Mouse (Mus musculus): ENCODE data around the gene Srgn. TPM values are rescaled to one million over a fixed set of nuclear protein-coding genes. Genes with fewer than 3 reads are reported as not detected.

The Srgn gene
- total and polyA plus RNA-seq, 2 experiments from 2014 or later = 15.5 to 19.3 TPM

- no peaks in the 10 kb centered on the region for H3K36me3 ChIP-seq (ENCODE audit: insufficient read depth, low read length)
- no peak for DNase-seq (ENCODE audit: low spot score)
- no peaks in the 10 kb centered on the region for H3K9me3 ChIP-seq (ENCODE audit: low read length)
- no peak overlapping the region for H3K27ac ChIP-seq (ENCODE audit: low read depth, low read length)
- no peak overlapping the region for H3K9ac ChIP-seq (replicated peaks; ENCODE audit: low read length, poor library complexity, severe bottlenecking)
- H3K4me3 ChIP-seq (ENCODE audit: low read depth, low read length) = no peak overlapping the region
- no peak for TF ChIP-seq CTCF (IDR thresholded peaks at IDR 0.05)
- ATAC-seq (ENCODE audit: low FRiP score) = no peak
- WGBS = 90% methylated on average over 6 of the region's 6 CpGs
- no peak overlapping the region for H3K4me2 ChIP-seq (ENCODE audit: low read depth, low read length, poor library complexity, severe bottlenecking)
- H3K27me3 ChIP-seq (ENCODE audit: insufficient read depth, low read length) = no peaks in the 10 kb centered on the region
- no peaks in the 10 kb centered on the region for H3K4me1 ChIP-seq (ENCODE audit: insufficient read depth, low read length)
Measured at GRCm38 (mm10) chr10:62517511-62517910, 9.7 kb downstream of the Srgn start.

DNA sequence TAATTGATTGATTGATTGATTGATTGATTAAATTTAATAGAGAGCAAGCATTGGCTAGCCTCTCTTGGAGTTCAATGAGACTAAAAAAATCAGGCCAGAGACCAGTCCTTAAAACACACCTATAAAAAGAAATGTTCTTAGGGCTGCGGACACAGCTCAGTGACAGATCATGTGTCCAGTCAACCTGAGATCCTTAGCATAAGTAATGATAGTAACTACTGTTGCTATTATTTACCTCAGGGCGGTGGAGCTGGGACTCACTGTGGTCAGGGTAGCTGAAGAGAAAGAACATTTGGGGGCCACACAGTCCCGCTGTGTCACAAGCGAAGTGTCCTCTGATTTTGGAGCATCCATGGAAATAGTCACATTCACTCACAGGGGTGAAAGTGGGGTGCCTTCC, 14.4 kb downstream of the Srgn start:
- ATAC-seq (ENCODE audit: low FRiP score) (no peak), DNase-seq (ENCODE audit: low spot score) (no peak)
- WGBS = 94% methylated on average over 4 of the region's 4 CpGs
- Histone ChIP-seq H3K4me2 (ENCODE audit: low read depth, low read length, poor library complexity, severe bottlenecking) (no peak overlapping the region), H3K4me1 (ENCODE audit: insufficient read depth, low read length) (no peaks in the 10 kb centered on the region), H3K4me3 (ENCODE audit: low read depth, low read length) (no peak overlapping the region), H3K9ac (replicated peaks; ENCODE audit: low read length, poor library complexity, severe bottlenecking) (no peak overlapping the region), H3K27ac (ENCODE audit: low read depth, low read length) (no peak overlapping the region), H3K36me3 (ENCODE audit: insufficient read depth, low read length) (no peaks in the 10 kb centered on the region), H3K9me3 (ENCODE audit: low read length) (no peaks in the 10 kb centered on the region), H3K27me3 (ENCODE audit: insufficient read depth, low read length) (no peaks in the 10 kb centered on the region)
- TF ChIP-seq CTCF (IDR thresholded peaks at IDR 0.05) = no peak

GRCm38 (mm10) chr10:62511528-62511927, 15.7 kb downstream of the Srgn start:
- H3K4me3 ChIP-seq (ENCODE audit: low read depth, low read length) = no peak overlapping the region
- TF ChIP-seq CTCF (IDR thresholded peaks at IDR 0.05) = no peak
- no peak overlapping the region for H3K27ac ChIP-seq (ENCODE audit: low read depth, low read length)
- H3K36me3 ChIP-seq (ENCODE audit: insufficient read depth, low read length) = no peaks in the 10 kb centered on the region
- no peaks in the 10 kb centered on the region for H3K4me1 ChIP-seq (ENCODE audit: insufficient read depth, low read length)
- H3K9me3 ChIP-seq (ENCODE audit: low read length) = no peaks in the 10 kb centered on the region
- ATAC-seq (ENCODE audit: low FRiP score) (no peak), DNase-seq (ENCODE audit: low spot score) (no peak)
- H3K4me2 ChIP-seq (ENCODE audit: low read depth, low read length, poor library complexity, severe bottlenecking) = no peak overlapping the region
- no peak overlapping the region for H3K9ac ChIP-seq (replicated peaks; ENCODE audit: low read length, poor library complexity, severe bottlenecking)
- no peaks in the 10 kb centered on the region for H3K27me3 ChIP-seq (ENCODE audit: insufficient read depth, low read length)
- WGBS = 88% methylated on average over 6 of the region's 6 CpGs

DNA sequence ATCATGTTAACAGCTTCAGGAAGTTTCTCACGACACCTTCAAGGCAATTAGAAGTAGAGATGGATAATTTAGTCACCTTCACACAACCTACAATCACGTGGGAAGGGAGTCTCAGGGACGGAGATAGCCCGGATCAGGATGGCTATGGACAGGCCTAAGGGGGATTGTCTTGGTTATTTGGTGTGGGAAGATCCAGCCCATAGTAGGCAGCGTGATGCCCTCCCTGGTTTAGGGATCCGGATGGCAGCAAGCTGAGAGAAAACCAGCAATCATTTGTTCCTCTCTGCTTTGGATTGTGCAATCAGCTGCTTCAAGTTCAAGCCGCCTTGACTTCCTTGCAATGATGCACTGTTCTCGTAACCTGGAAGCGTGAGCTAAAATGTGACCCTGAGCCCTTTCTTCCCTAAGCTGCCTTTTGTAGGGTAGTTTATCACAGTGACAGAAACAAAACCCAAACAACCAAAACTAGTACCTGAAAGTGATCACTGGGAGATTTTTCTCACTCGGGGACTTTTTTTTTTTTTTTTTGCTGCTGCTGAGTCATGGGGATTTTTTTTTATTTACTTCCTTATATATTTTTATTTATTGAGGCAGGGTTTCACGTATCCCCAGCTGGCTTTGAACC, 18.1 kb downstream of the Srgn start:
- ATAC-seq (ENCODE audit: low FRiP score) (no peak), DNase-seq (ENCODE audit: low spot score) (no peak)
- Histone ChIP-seq H3K27ac (ENCODE audit: low read depth, low read length) (no peak overlapping the region), H3K27me3 (ENCODE audit: insufficient read depth, low read length) (no peaks in the 10 kb centered on the region), H3K36me3 (ENCODE audit: insufficient read depth, low read length) (no peaks in the 10 kb centered on the region), H3K4me2 (ENCODE audit: low read depth, low read length, poor library complexity, severe bottlenecking) (peak overlapping the region; percentile 47; the same call in 1 of the 2 replicates), H3K4me3 (ENCODE audit: low read depth, low read length) (no peak overlapping the region), H3K9ac (replicated peaks; ENCODE audit: low read length, poor library complexity, severe bottlenecking) (no peak overlapping the region), H3K4me1 (ENCODE audit: insufficient read depth, low read length) (no peaks in the 10 kb centered on the region), H3K9me3 (ENCODE audit: low read length) (no peaks in the 10 kb centered on the region)
- 73% methylated on average over 11 of the region's 11 CpGs for WGBS
- no peak for TF ChIP-seq CTCF (IDR thresholded peaks at IDR 0.05)

DNA sequence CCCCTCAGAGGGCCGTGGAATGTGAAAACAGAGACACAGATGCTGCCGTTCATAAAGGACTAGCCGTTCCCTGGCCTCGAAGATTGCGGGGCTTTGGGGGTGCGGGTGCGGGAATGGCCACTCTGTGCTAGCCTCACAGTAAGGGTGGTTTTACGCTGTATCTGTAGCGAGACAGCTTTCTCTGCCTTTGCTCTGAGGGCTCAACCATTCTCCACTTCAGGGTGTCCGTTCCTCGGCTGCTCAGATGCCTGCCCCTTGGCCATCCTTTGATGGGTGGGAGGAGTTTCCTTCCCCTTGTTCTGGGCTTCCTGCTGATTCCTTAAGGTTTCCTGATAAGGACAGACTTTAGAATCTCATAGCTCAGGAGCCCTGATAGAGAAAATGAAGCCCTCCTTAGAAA, 18.8 kb downstream of the Srgn start:
- TF ChIP-seq CTCF (IDR thresholded peaks at IDR 0.05) = no peak
- ATAC-seq (ENCODE audit: low FRiP score) = no peak
- 9% methylated on average over 11 of the region's 11 CpGs for WGBS
- Histone ChIP-seq H3K9ac (replicated peaks; ENCODE audit: low read length, poor library complexity, severe bottlenecking) (peak overlapping the region; percentile 39; the same call in 1 of the 2 replicates), H3K4me3 (ENCODE audit: low read depth, low read length) (peak overlapping the region; percentile 12; the same call in 1 of the 2 replicates), H3K27me3 (ENCODE audit: insufficient read depth, low read length) (no peaks in the 10 kb centered on the region), H3K9me3 (ENCODE audit: low read length) (no peaks in the 10 kb centered on the region), H3K4me2 (ENCODE audit: low read depth, low read length, poor library complexity, severe bottlenecking) (peak overlapping the region; percentile 47), H3K36me3 (ENCODE audit: insufficient read depth, low read length) (no peaks in the 10 kb centered on the region), H3K27ac (ENCODE audit: low read depth, low read length) (no peak overlapping the region), H3K4me1 (ENCODE audit: insufficient read depth, low read length) (no peaks in the 10 kb centered on the region)
- no peak for DNase-seq (ENCODE audit: low spot score)

- 16% methylated on average over 18 of the region's 18 CpGs for WGBS
- no peak for TF ChIP-seq CTCF (IDR thresholded peaks at IDR 0.05)
- no peak overlapping the region for H3K27ac ChIP-seq (ENCODE audit: low read depth, low read length)
- H3K9me3 ChIP-seq (ENCODE audit: low read length) = no peaks in the 10 kb centered on the region
- H3K4me1 ChIP-seq (ENCODE audit: insufficient read depth, low read length) = no peaks in the 10 kb centered on the region
- DNase-seq (ENCODE audit: low spot score) (no peak), ATAC-seq (ENCODE audit: low FRiP score) (no peak)
- H3K4me3 ChIP-seq (ENCODE audit: low read depth, low read length) = peak overlapping the region; percentile 12; the same call in 1 of the 2 replicates
- no peak overlapping the region for H3K9ac ChIP-seq (replicated peaks; ENCODE audit: low read length, poor library complexity, severe bottlenecking)
- peak overlapping the region; percentile 47 for H3K4me2 ChIP-seq (ENCODE audit: low read depth, low read length, poor library complexity, severe bottlenecking)
- H3K36me3 ChIP-seq (ENCODE audit: insufficient read depth, low read length) = no peaks in the 10 kb centered on the region
- no peaks in the 10 kb centered on the region for H3K27me3 ChIP-seq (ENCODE audit: insufficient read depth, low read length)
Measured at GRCm38 (mm10) chr10:62507591-62508308, 19.5 kb downstream of the Srgn start.

Data from midbrain, postnatal 0 days (tissue).